Mouse (Mus musculus): ENCODE measurements around the gene Tldc1. TPM values are rescaled to one million over a fixed set of nuclear protein-coding genes. Genes with fewer than 3 reads are reported as not detected.
A peak's percentile ranks its signal among the peaks of the same experiment; 100 is the strongest.

Gene Tldc1
- polyA plus RNA-seq, 1 experiment: 12.3 TPM

DNA sequence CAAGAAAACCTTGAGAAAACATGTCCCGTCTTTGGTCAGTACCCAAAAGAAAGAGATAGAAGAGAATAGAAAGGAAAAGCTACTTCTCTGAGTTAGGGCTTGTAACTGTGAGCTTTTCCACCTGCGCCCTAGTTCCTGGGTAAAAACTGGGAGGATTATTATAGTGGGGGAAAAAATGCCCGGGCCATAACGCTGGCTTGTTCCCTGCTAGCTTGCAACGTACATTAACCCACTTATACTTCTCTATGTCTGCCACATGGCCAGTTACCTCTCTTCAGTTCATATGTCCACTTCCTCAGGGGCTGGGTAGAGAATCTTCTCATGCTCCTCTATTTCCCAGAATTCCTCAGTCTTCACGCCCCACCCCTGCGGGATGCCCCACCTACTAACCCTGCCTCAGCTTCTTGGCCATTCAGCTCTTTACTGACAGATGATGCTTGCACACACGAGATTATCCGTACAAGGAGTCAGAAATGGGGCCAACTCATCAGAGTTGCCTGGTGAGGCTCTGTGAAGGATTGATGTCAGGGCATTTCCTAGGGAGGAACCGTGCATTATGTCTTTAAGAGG is 41.8 kb downstream of the Tldc1 start:
- Histone ChIP-seq H3K27ac (ENCODE audit: insufficient read depth, low read length) (no peak overlapping the region), H3K4me1 (ENCODE audit: control insufficient read depth, insufficient read depth, low read length) (no peaks in the 10 kb centered on the region), H3K4me3 (ENCODE audit: insufficient read depth, low read length) (no peak overlapping the region)
- TF ChIP-seq CTCF (IDR thresholded peaks at IDR 0.05; ENCODE audit: extremely low read depth, insufficient read depth, low read length) (no peak), POLR2A (IDR thresholded peaks at IDR 0.05; ENCODE audit: extremely low read depth, insufficient read depth, low read length) (no peak)

DNA sequence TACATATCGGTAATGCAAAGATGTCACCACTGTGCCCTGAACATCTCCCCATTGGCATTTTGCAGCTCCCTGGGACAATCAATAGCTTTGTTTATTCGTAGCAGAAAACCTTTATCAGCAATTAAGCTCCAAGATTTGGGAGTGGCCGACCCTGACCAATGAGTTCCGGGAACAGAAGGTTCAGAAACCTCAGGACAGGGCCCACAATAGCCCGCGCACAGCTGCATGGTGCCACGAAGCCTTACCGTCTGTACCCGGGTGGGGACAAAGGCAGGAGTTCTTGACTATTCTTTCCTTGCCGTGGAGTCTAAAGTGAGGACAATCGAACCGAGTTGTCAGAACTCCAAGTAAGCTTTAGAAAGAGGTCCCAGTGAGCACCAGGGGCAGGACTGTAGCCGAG is 46.1 kb downstream of the Tldc1 start:
- no peak for TF ChIP-seq POLR2A (IDR thresholded peaks at IDR 0.05; ENCODE audit: extremely low read depth, insufficient read depth, low read length)
- TF ChIP-seq CTCF (IDR thresholded peaks at IDR 0.05; ENCODE audit: extremely low read depth, insufficient read depth, low read length): no peak
- H3K27ac ChIP-seq (ENCODE audit: insufficient read depth, low read length): no peak overlapping the region
- H3K4me3 ChIP-seq (ENCODE audit: insufficient read depth, low read length): no peak overlapping the region
- no peaks in the 10 kb centered on the region for H3K4me1 ChIP-seq (ENCODE audit: control insufficient read depth, insufficient read depth, low read length)

DNA sequence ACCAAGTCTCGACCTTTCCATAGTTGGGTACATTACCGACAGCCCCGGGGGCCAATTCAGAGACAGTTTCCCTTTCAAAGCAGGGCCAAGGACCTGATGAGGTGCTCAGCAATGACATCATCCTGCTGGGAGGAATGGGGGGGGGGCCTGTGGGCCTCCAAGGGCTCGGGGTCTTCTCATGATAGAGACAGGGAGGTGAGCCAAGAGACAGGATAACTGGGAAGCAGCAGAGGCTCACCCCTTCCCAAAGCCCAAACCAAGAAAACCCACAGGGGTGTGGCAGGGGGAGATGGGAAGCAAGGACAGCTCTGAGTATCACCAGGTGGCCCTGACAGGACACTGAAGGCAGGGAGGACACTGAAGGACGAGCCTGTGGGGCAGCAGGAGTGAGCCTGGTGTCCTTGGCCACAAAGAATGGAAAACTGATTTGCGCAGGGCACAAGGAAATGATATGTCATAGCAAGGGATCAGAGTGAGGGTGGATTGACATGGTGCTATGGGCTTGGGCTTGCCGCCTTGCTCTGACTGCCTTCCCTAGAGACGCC is 49.8 kb downstream of the Tldc1 start:
- H3K4me1 ChIP-seq (ENCODE audit: control insufficient read depth, insufficient read depth, low read length): no peaks in the 10 kb centered on the region
- no peak overlapping the region for H3K27ac ChIP-seq (ENCODE audit: insufficient read depth, low read length)
- no peak for TF ChIP-seq POLR2A (IDR thresholded peaks at IDR 0.05; ENCODE audit: extremely low read depth, insufficient read depth, low read length)
- TF ChIP-seq CTCF (IDR thresholded peaks at IDR 0.05; ENCODE audit: extremely low read depth, insufficient read depth, low read length): no peak
- H3K4me3 ChIP-seq (ENCODE audit: insufficient read depth, low read length): no peak overlapping the region

DNA sequence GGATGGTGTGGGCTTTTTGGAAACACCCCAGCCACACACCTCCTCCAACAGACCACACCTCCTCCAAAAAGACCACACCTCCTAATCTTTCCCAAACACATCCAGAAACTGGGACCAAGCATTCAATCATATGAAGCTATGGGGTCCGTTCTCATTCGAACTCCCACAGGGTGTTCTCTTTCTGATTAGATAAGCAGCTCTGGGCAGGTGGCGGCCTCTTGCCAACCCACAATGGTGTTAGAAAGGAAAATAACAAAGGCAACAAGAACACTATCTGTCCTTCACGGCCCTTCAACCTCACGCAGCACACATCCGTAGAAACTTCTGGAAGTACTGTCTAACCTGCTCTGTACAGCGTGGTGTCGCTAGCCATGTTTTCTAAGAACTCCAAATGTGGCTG is 51.1 kb downstream of the Tldc1 start:
- no peak overlapping the region for H3K27ac ChIP-seq (ENCODE audit: insufficient read depth, low read length)

DNA sequence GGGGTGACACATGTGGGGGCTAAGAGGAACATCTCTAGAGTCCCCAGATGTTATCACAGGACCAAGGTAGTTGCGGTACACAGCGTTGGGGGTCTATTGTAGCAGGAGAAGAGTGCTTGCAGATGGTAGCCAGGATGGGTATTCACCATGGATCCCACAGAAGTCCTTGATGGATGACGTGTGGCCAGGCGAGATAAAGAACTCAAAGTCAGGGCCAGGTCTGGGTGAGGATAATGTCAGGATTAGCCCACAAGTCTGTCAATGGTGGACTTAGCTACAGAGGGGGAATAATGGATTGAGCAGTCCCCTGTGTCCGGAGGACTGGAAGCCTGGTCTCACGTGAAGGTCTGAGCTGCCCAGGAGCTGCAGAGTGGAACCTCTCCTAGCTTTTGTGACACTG is 53.6 kb downstream of the Tldc1 start:
- TF ChIP-seq CTCF (IDR thresholded peaks at IDR 0.05; ENCODE audit: extremely low read depth, insufficient read depth, low read length) (no peak), POLR2A (IDR thresholded peaks at IDR 0.05; ENCODE audit: extremely low read depth, insufficient read depth, low read length) (no peak)
- Histone ChIP-seq H3K4me1 (ENCODE audit: control insufficient read depth, insufficient read depth, low read length) (no peaks in the 10 kb centered on the region), H3K4me3 (ENCODE audit: insufficient read depth, low read length) (no peak overlapping the region), H3K27ac (ENCODE audit: insufficient read depth, low read length) (no peak overlapping the region)

More for the DNA sequence above, 51.1 kb downstream of the Tldc1 start:
- TF ChIP-seq POLR2A (IDR thresholded peaks at IDR 0.05; ENCODE audit: extremely low read depth, insufficient read depth, low read length): no peak
- no peak for TF ChIP-seq CTCF (IDR thresholded peaks at IDR 0.05; ENCODE audit: extremely low read depth, insufficient read depth, low read length)
- no peaks in the 10 kb centered on the region for H3K4me1 ChIP-seq (ENCODE audit: control insufficient read depth, insufficient read depth, low read length)
- H3K4me3 ChIP-seq (ENCODE audit: insufficient read depth, low read length): no peak overlapping the region

DNA sequence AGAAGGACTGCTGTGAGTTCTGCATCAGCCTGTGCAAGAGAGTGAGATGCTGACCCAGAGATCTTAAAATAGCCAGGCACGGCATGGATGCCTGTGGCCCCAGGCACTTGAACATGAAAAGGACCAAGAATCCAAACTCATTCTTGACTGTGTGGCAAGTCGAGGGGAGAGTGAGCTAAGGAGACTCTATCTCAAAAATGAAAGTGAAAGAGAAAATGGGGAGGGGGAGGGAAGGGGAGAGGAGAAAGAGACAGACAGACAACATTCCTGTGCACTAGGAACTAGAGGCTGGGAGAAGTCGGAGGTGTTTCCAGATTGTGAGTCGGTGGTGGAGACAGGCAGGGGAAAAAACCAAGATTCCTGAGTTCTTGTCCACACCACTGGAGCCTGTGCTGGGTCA is 54.5 kb downstream of the Tldc1 start:
- Histone ChIP-seq H3K4me1 (ENCODE audit: control insufficient read depth, insufficient read depth, low read length) (no peaks in the 10 kb centered on the region), H3K27ac (ENCODE audit: insufficient read depth, low read length) (no peak overlapping the region), H3K4me3 (ENCODE audit: insufficient read depth, low read length) (no peak overlapping the region)
- TF ChIP-seq CTCF (IDR thresholded peaks at IDR 0.05; ENCODE audit: extremely low read depth, insufficient read depth, low read length) (no peak), POLR2A (IDR thresholded peaks at IDR 0.05; ENCODE audit: extremely low read depth, insufficient read depth, low read length) (no peak)

DNA sequence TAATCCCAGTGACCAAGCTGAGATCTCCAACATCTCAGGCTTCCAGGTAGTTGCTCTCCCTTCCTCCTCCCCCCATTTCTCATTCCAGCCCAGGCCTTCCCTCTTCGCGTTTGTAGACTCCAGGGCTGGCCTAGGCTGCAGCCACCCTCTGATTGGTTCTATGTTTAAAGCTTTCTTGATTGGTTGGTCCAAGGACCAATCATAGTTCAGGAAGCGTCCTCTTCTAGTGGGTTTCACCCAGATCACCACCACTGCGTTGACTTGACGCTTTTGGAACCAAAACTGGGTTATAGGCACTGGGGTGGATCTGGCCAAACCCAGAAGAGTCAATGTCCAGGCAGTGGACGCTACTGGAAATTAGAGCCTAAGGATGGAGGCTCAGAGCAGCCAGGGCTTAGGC is 55.9 kb downstream of the Tldc1 start:
- Histone ChIP-seq H3K27ac (ENCODE audit: insufficient read depth, low read length) (no peak overlapping the region), H3K4me1 (ENCODE audit: control insufficient read depth, insufficient read depth, low read length) (no peaks in the 10 kb centered on the region), H3K4me3 (ENCODE audit: insufficient read depth, low read length) (no peak overlapping the region)
- TF ChIP-seq POLR2A (IDR thresholded peaks at IDR 0.05; ENCODE audit: extremely low read depth, insufficient read depth, low read length) (no peak), CTCF (IDR thresholded peaks at IDR 0.05; ENCODE audit: extremely low read depth, insufficient read depth, low read length) (no peak)

DNA sequence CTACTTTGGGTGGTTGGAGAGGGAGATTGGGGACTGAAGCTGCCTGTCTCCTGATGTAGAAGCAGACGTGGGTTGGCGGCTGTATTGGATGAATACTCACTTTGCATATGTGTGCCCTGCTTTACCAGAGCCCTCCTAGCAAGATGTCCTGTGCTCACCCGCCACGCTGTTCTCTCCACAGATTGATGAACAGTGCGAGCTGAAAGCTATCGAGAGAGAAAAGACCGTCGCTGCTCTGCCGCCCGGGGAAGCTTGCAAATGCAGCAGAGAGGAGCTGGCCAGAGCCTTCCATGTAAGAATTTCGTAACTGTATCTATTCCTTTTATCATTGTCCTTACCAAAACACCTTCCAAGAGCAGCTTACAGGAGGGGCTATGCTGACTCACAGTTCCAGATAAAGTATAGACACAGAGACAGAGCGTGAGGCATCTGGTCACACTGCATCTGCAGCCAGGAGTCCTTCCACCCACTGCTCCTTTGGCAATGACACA is 59.2 kb downstream of the Tldc1 start:
- Histone ChIP-seq H3K4me1 (ENCODE audit: control insufficient read depth, insufficient read depth, low read length) (peaks cover 2% of the 10 kb centered on the region; the same call in 1 of the 2 replicates), H3K27ac (ENCODE audit: insufficient read depth, low read length) (no peak overlapping the region), H3K4me3 (ENCODE audit: insufficient read depth, low read length) (no peak overlapping the region)
- TF ChIP-seq CTCF (IDR thresholded peaks at IDR 0.05; ENCODE audit: extremely low read depth, insufficient read depth, low read length) (no peak), POLR2A (IDR thresholded peaks at IDR 0.05; ENCODE audit: extremely low read depth, insufficient read depth, low read length) (no peak)

DNA sequence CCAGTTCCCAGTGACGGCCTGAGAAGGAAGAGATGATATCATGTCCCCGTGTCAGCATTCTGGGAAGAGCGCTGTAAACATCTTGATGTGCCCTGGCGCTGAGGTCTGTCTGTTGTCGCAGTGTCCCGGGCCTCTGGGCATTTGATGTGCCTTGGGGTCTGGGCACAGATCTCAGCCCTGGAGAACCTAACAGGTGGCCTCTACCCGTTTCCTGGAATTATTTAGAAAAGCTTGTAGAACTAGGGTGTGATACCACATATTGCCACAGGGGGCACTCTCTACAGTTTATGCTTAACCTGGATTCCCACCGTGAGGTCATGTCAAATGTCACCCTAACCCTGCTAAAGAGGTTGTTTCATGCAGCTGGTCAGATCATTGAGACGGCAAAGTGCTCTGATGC is 60.5 kb downstream of the Tldc1 start:
- Histone ChIP-seq H3K4me3 (ENCODE audit: insufficient read depth, low read length) (no peak overlapping the region), H3K27ac (ENCODE audit: insufficient read depth, low read length) (no peak overlapping the region), H3K4me1 (ENCODE audit: control insufficient read depth, insufficient read depth, low read length) (peaks cover 2% of the 10 kb centered on the region; the same call in 1 of the 2 replicates)
- TF ChIP-seq POLR2A (IDR thresholded peaks at IDR 0.05; ENCODE audit: extremely low read depth, insufficient read depth, low read length) (no peak), CTCF (IDR thresholded peaks at IDR 0.05; ENCODE audit: extremely low read depth, insufficient read depth, low read length) (peak; percentile 35; the same call in 1 of the 2 replicates)

DNA sequence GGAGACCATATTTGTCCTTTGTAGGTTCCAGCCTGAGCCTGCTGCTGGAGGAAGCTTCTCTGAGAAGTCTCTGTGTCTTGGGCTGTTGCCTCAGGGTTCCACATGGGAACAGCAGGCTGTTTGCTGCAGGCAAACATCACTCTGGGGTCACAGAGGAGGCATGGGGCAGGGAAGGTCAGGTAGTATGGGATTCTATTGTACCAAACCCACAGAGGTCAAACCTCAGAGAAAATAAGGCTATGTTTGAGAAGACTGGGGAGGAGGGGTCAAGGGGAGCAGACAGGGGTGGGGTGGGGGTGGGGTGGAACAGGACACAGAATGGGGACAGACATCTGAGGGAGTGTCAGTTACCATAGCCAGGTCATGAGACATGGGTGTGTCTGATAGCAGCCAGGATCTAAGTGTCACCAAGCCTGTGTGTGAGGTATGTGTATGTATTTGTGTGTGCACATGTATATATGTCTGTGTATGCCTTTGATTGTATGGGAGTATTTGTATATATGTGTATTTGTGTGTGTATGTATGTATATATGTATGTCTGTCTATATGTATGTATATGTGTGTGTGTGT is 61.4 kb downstream of the Tldc1 start:
- Histone ChIP-seq H3K4me1 (ENCODE audit: control insufficient read depth, insufficient read depth, low read length) (peaks cover 2% of the 10 kb centered on the region; the same call in 1 of the 2 replicates), H3K27ac (ENCODE audit: insufficient read depth, low read length) (no peak overlapping the region), H3K4me3 (ENCODE audit: insufficient read depth, low read length) (no peak overlapping the region)
- TF ChIP-seq CTCF (IDR thresholded peaks at IDR 0.05; ENCODE audit: extremely low read depth, insufficient read depth, low read length) (no peak), POLR2A (IDR thresholded peaks at IDR 0.05; ENCODE audit: extremely low read depth, insufficient read depth, low read length) (no peak)

Data from cortical plate, adult 2 months (tissue).